Mouse (Mus musculus) CH12.LX (cell line): ENCODE data around the gene Pcdh15.

ENCODE experiments used
- CTCF ChIP-seq, 2 experiments: IDR thresholded peaks in 1 of 2; conservative IDR thresholded peaks in 1 of 2; 2 replicates each; pipeline ENCODE4 v1.5.1; 2011 to 2012; ENCODE audit warnings: low read depth in 2 of 2, low read length in 2 of 2, improper control_type of control experiment in 1 of 2, inconsistent platforms in 1 of 2, mild to moderate bottlenecking in 1 of 2, moderate library complexity in 1 of 2
- MAX ChIP-seq: IDR thresholded peaks from 2 replicates; pipeline ENCODE4 v1.6.1; 2011; ENCODE audit warnings: low read length, improper control_type of control experiment
- POLR2A ChIP-seq: IDR thresholded peaks from 2 replicates; pipeline ENCODE4 v1.6.1; 2011; ENCODE audit warnings: low read depth, mild to moderate bottlenecking, improper control_type of control experiment, low read length
- USF2 ChIP-seq: conservative IDR thresholded peaks from 2 replicates; pipeline ENCODE4 v1.6.1; 2011; ENCODE audit warnings: low read depth, low read length, improper control_type of control experiment

DNA sequence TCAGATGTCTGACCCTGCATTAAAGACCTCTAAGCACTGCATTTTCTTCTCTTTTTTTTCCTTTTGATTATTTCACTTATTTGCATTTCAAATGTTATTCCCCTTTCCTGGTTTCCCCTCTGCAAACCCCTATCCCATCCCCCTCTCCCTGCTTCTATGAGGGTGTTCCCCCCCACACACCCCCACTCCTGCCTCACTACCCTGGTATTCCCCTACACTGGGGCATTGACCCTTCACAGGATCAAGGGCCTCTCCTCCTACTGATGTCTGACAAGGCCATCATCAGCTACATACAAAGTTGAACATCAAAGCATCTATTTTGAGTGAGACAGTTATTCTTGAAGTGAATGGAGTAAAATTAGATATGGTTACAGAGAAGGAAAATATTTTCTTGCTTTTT lies 48.4 kb downstream of the Pcdh15 start:
- TF ChIP-seq CTCF (conservative IDR thresholded peaks at IDR 0.05 in 1 of 2, IDR thresholded peaks at IDR 0.05 in 1 of 2; ENCODE audit: low read depth in 2 of 2, low read length in 2 of 2): no peak
- TF ChIP-seq POLR2A: no peak
- TF ChIP-seq MAX: no peak
- no peak for TF ChIP-seq USF2
